Mouse (Mus musculus): ENCODE measurements around the gene Gxylt2.

Gxylt2 gene

GRCm38 (mm10) chr6:100704574-100705365, at the start of gene Gxylt2:
Gxylt2 (plus strand) TSS chr6:100704734.
- DNase-seq, result no peak

- peak; percentile 74 for DNase-seq
These were observed 44.1 kb upstream of the Gxylt2 start for GRCm38 (mm10) chr6:100660395-100660794.

- DNase-seq, result no peak
These were observed 42.3 kb upstream of the Gxylt2 start for GRCm38 (mm10) chr6:100662224-100662623.

- no peak for DNase-seq
These were observed 36.9 kb upstream of the Gxylt2 start for GRCm38 (mm10) chr6:100667644-100668043.

GRCm38 (mm10) chr6:100668858-100669257, 35.7 kb upstream of the Gxylt2 start:
- no peak for DNase-seq

GRCm38 (mm10) chr6:100670370-100670841, 34.1 kb upstream of the Gxylt2 start:
- DNase-seq, result peak; percentile 69

- DNase-seq, result peak; percentile 85
These were observed 33.6 kb upstream of the Gxylt2 start, which contains the start of gene Shq1 for GRCm38 (mm10) chr6:100670880-100671344. Shq1 (minus strand) TSS chr6:100671157.

- DNase-seq, result peak; percentile 25
These were observed 33.1 kb upstream of the Gxylt2 start for GRCm38 (mm10) chr6:100671401-100671800.

- peak; percentile 38 for DNase-seq
These were observed 29.6 kb upstream of the Gxylt2 start for GRCm38 (mm10) chr6:100674974-100675373.

- no peak for DNase-seq
These were observed 28.1 kb upstream of the Gxylt2 start for GRCm38 (mm10) chr6:100676461-100676860.

- no peak for DNase-seq
These were observed 25.9 kb upstream of the Gxylt2 start for GRCm38 (mm10) chr6:100678636-100679035.

GRCm38 (mm10) chr6:100686341-100686740, 18.2 kb upstream of the Gxylt2 start:
- DNase-seq, result no peak

- no peak for DNase-seq
These were observed 4.5 kb upstream of the Gxylt2 start for GRCm38 (mm10) chr6:100699986-100700385.

GRCm38 (mm10) chr6:100700774-100701173, 3.8 kb upstream of the Gxylt2 start:
- no peak for DNase-seq

GRCm38 (mm10) chr6:100704197-100704573, 349 bp upstream of the Gxylt2 start:
- DNase-seq, result no peak

- no peak for DNase-seq
These were observed 855 bp downstream of the Gxylt2 start for GRCm38 (mm10) chr6:100705366-100705811.

GRCm38 (mm10) chr6:100706861-100707260, 2.3 kb downstream of the Gxylt2 start:
- no peak for DNase-seq

GRCm38 (mm10) chr6:100707557-100707956, 3.0 kb downstream of the Gxylt2 start:
- no peak for DNase-seq

GRCm38 (mm10) chr6:100708248-100708647, 3.7 kb downstream of the Gxylt2 start:
- DNase-seq, result no peak

- DNase-seq, result no peak
These were observed 4.5 kb downstream of the Gxylt2 start for GRCm38 (mm10) chr6:100708996-100709395.

- no peak for DNase-seq
These were observed 4.9 kb downstream of the Gxylt2 start for GRCm38 (mm10) chr6:100709483-100709882.

GRCm38 (mm10) chr6:100710170-100710569, 5.6 kb downstream of the Gxylt2 start:
- no peak for DNase-seq

GRCm38 (mm10) chr6:100710866-100711265, 6.3 kb downstream of the Gxylt2 start:
- DNase-seq, result no peak

GRCm38 (mm10) chr6:100715296-100715828, 10.8 kb downstream of the Gxylt2 start:
- no peak for DNase-seq
